Mouse (Mus musculus) embryo, embryonic 9.5 days (tissue): ENCODE measurements around the gene Ehd4.

ENCODE experiments used
- DNase-seq: peaks from one replicate; pipeline ENCODE4 v3.0.0-alpha.2; 2017; ENCODE audit errors: extremely low spot score

The Ehd4 gene

DNA sequence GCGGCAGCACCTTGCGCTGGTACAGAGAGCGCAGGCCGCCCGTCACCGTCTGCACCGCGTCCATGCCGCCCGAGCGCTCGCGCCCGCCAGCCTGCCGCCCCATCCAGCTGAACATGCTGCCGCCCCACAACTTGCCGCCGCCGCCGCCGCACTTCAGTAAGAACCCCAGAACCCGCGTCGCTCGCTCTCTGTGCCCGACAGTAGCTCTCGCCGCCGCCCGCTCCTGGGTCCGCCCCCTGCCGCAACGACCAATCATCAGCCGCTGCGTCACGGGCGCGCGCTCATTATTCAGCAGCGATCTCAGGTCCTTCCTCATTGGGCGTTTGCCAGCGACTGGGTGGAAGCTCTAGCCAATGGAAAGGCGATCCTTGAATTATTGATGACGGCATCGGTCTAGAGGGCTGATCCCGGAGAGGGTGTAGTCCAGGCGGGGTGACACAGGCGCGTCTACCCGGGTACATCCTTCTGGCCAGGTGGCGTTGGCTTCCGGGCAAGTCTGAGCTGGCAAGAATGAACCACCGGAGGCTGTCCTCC is at the start of gene Ehd4:
Gene Ehd4, minus strand, starts transcription at position 246 of the 534 bp plus-strand sequence.
- peak; percentile 97 for DNase-seq

DNA sequence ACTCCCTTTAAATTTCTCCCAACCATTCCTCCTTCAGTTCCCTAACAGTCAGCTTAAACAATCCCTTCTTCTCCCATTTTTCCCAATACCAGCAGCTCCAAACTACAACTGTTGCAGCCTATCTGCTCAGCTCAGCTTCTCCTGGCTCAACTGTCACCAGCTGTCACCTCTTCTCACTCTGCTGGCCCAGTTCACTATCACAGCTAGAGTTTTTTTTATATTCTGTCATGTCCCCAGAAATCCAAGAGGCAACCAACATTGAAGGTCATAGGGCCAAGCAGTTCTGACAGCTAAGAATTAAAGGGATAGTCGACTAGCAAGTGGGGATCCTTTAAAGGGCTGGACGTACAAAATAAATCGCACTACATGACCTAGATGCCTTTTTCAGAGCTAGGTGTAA is 49.3 kb upstream of the Ehd4 start:
- no peak for DNase-seq

DNA sequence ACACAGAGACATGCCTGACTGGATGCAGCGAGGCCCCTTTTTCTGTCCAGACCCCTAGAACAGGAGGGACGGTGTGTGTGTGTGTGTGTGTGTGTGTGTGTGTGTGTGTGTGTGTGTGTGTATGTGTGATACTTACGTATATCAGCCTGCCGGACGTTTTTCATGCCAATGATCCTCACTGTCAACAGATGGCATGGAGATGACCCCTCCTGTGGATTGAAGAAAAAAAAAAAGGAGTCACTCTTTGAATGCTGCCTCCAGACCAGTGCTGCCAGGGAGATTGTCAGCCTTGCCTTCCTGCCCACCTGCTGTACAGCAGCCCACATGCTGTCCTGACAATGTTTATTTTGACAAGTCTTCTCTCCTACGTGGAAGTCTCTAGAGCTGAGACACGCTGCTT is 45.7 kb upstream of the Ehd4 start:
- DNase-seq = no peak

DNA sequence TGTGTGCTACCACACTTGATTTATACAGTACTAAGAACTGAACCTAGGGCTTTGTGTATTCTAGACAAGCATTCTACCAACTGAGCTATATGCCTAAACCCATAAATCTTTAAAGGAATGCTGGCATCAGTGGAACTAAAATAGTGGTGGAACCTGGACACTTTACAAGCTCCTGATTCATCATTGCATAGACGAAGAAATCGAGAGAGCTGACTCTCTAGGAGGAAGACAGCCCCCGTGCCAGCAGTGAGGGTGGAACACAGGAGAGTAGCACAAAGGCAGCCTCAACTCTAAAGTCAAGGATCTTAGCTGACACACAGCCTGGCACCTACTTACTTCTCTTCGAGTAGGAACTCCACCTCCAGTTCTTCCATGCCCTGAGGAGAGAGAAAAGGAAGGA is 33.8 kb upstream of the Ehd4 start:
- DNase-seq = no peak

DNA sequence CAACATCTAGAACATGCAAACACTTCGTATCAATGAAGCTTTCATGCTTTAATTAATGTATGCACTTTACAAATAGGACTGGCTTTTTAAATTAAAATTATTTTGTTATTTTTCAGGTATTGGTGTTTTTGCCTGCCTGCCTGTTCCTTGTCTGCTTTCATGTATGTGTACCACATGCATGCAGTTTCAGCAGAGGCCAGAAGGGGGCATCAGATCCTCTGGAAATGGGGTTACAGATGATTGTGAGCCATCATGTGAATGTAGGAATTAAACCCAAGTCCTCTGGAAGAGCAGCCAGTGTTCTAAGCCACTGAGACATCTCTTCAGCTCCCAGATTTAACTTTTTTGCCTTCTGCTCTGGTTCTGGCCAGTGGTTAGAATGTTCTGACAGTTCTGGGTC is 33.2 kb upstream of the Ehd4 start:
- no peak for DNase-seq

DNA sequence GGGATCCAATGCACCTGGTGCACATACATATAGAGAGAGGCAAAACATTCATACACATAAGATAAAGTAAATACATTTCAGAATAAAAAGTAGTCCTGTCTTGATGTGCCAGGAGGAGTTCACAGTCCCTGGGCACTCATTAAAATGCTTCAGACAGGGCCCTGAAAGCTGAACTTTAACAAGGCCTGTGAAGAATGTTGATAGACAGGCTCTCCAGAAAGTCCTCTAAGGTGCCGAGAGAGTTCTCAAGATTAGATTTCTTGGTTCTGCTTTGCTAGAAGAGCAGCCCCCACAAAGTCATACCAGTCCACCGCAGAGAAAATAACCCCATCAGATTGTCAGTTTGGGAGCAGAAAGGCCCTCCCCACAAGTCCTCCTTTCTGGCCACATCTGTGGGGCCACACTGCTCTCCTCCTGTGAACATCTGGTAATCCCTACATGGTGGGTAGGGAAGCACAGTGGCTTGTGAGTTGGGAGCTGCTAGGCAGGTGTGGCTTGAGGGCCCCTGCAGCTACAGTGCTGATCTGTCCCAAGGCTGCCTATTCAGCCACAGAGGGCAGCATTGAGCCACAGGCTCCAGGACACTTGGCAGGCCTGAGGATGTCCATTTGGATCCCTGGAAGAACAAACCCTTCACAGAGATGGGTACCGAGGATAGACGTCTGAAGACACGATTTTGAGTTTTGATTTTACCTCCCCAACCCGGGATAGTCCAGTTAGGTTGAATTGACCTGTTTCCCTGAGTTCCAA is 31.3 kb upstream of the Ehd4 start:
- no peak for DNase-seq

DNA sequence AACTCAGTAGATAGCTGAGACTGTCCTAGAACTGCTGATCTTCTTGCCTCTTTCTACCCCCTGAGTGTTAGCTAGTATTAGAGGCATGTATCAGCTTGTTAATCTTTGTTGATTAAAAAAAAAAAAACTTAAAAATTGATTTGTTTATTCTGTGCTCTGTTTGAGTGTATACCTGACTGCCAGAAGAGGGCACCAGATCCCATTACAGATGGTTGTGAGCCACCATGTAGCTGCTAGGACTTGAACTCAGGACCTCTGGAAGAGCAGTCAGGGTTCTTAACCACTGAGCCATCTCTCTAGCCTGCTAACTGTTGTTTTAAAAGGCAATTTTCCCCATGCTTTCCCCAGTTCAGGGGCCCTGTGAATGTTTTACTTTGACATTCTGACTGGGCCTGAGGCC is 24.5 kb upstream of the Ehd4 start:
- no peak for DNase-seq

DNA sequence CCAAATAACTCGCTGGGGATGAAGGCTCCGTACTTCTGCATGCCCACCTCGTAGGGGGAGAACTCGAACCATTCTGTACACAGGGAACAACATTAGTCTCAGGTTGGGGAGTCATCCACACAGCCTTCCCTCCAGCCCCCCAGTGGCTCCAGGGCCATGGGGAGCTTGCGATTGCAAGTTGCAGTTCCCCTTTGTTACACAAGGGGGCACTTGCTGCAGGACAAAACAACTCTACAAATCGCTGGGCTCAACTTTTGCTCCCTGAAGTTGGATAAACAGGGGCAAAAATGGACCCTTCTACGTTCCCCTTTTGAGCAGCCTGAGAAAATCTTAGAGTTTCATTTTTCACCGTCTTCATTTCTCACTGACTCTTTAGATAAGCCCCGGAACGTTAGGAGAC is 19.3 kb upstream of the Ehd4 start:
- DNase-seq = peak; percentile 61

DNA sequence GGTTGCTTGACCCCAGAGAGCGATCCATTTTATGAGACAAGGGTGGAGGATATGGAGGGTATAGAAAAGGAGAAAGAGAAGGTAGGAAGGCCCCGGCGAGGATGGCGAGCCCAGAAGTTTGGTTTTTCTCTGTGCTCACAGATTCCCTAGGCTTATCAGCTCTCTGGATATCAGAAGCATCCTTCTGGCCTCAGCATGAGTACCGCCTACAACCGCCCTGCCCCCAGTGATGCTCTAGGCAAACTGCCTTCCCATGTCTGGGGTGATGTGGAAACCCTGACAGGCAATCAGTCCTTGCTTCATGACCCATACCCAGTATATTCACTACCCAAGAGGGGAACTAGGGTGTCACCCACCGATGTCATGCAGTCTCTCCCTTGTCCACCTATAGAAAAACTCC is 17.0 kb upstream of the Ehd4 start:
- DNase-seq = no peak

DNA sequence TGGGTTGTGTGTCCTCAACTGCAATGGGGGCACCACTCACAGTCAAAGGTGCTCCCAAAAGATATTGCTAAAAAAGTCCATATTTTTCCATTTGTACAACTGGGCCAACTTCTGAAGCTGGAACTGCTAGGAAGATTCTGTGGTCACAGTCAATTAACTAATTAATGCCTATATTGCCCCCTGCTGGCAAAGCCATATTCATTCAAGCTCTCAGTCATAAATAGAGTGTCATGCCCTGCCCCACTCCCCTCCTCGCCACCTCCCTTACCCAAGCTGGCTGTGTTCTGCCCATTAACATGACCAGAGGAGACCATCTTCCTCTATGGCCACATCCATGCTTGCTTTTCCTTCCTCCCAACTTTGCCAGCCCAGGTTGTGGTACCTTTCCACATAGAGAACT is 16.3 kb upstream of the Ehd4 start:
- DNase-seq = peak; percentile 19

DNA sequence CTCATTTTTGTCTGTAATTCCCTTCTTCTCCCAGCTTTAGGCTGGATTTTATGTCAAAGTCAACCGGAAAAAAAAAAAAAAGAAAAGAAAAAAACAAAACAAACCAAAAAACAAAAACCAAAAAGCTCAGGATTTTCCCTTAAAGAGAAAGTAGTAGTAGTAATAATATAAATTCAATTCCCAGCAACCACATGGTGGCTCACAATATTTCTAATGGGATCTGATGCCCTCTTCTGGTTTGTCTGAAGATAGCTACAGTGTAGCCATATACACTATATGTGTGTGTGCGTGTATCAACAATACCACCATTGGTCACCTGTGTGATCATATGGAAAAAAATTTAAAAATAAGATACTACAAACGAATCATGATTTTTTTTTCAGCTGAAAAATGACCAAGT is 15.0 kb upstream of the Ehd4 start:
- no peak for DNase-seq

DNA sequence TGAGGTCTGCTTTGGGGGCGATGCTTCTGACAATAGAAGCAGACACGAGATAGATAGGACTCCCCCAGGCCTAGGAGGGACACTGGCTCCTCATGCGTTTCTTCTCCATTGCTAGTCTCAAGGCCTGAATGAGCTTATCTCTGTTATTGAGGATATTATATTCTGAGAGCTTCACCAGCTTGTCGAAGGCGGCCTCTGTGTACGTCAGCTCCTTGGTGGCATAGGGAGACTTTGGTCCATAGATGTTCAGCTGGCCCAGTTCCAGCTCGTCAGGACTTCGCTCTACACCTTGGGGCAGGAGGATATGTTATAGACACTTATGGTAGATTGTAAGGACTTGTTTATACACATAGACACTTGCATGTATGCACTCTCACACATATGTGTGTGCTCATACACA is 13.4 kb upstream of the Ehd4 start:
- DNase-seq = no peak

DNA sequence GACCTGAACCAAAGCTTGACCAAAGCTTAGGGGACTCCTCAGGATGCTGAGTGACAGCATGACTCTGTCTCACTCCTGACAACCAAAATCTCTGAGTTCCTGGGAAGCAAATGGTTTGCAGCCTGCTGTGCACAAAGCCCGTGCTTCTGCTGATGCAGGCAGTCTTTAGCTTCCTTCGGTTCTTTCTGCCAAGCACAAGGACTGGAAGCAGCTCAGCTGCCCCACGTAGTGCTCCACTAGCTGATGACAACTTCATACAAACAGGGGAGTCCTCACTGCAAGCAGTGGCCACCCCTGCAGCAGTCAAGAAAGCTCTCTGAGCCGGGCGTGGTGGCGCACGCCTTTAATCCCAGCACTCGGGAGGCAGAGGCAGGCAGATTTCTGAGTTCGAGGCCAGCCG is 11.1 kb upstream of the Ehd4 start:
- no peak for DNase-seq

DNA sequence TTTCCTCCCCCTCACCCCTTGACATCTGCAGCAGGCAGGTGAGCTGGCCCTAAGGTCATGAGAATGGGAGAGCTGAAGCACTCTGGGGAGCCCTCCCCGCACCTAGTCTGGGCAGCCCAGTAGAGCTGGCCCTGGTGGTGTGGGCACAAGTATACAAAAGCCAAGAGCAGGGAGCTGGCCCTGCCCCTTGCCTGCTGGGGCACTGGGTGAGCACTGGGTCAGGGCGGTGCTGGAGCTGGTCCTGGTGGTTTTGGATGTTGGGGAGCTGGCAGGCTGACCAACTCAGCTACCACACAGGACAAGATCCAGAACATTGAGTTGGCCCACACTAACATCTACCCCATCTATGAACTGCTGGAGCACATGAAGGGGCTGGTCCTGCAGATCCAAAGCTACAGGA is 5.0 kb upstream of the Ehd4 start:
- DNase-seq = no peak

DNA sequence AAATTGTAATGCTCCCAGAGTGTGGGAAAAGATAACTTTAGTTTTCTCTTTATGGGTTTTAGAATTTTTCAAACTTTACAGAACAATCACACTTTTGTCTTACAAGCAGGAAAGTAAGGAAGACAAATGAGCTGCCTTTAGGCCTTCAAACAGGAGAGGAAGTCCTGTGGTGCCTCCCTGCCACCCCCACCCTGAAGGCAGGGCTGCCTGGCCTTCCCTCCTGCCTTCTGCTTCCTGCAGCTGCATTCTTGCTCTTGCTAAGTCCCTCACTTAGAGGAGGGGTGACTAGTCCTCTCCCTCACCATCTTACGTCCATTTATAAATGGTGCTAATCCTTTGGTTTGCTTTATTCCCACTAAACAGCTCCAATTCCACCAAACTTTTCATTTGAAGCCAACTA is 4.4 kb upstream of the Ehd4 start:
- peak; percentile 12 for DNase-seq

DNA sequence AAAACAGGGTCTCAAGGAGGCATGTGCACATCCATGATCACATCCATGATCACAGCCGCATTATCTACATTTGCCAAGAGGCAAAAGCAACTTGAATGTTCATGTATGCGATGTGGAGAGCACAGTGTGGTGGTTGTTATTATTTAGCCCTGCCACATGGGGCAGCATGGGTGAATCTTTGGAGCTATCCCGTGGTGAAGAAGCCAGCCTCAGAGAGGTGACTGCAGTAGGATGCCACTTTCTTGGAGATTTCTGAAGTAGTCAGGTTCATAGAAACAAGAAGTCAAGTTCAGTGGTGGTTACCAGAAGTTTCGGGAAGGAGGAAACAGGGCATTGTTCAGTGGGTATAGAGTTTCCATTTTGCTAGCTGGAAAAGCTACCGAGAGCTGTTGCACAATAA is 3.6 kb upstream of the Ehd4 start:
- no peak for DNase-seq

DNA sequence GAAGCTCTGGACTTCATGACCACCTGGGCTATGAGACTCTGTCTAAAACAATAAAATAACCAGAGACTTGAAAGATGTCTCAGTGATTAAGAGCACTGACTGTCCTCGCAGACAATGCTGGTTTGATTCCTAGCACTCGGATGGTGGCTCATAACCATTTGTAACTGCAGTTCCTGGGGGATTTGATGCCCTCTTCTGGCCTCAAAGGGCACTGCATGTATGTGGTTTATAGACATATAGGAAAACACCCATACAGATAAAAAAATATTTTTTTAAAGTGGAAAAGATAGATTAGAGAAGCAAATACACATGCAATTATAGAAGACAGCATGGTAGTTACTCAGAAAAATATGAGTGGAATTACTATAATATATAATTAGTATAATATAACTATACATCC is 3.2 kb upstream of the Ehd4 start:
- DNase-seq = no peak

DNA sequence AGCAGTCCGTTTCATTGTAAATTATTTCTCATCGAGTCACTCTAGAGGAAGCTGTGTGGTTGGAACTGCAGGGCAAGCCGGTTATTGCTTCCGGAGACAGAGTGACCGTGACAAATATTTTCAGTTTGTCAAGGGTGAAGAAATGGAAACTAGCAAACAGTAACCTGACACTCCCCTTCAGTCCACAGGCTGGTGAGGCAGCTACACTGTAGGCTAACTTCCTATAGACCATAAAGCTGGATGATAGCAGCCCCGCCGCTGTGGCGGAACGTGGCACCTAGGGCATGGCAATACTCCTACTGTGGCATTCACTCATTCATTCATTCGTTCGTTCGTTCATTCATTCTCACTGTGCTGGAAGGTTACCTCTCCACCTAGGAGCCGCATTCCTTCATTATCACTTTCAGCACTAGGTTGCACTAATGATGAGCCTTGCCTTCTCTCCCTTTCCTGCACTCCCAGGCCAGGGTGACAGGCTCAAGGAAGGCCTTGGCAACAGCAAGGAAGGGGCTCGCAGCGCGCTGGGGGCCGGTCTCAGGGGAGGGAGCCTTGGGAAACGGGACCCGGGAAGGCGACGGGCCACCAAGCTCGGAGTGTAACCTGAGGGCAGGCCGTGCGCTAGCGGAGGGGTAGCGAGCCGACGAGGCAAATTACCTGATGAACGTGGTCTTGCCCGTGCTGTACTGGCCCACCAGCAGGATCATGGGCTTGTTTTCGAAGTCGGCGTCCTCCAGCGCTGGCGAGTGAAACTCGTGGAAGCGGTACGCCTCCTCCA is 633 bp downstream of the Ehd4 start:
- DNase-seq = no peak

DNA sequence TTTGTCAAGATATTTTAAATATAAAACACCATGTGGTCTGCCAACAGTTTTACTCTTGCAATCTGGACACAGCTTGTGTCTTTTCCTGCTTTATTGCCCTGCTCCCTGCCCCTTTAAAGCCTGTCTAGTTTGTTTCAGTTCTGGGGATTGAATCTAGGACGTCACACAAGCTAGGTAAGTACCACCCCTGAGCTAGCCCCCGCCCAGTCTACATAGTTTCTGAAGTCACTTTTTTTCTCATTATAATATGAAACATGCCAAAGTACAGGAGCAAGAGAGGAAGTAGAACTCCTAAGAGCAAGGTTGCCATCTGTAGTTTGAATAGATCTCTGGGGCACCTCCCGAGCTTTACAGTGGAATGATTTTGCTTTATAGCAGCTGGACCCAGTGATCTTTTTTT is 3.8 kb downstream of the Ehd4 start:
- no peak for DNase-seq

DNA sequence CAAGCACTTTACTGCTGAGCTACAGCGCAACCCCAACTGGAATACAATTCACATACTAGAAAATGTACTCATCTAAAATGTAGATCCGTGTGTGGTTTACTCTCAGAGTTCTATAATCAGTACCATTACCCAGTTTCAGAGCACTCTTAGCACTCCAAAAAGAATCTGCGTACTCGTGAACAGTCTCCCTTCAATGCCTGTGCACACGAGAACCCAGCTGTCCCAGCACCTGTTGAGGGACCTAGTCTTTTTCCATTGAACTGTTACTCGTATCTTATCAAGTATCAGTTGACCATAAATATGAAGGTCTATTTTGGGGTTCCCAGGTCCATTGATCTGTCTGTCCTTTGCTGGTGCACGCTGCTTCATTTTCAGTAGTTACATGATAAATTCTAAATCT is 4.8 kb downstream of the Ehd4 start:
- DNase-seq = no peak

DNA sequence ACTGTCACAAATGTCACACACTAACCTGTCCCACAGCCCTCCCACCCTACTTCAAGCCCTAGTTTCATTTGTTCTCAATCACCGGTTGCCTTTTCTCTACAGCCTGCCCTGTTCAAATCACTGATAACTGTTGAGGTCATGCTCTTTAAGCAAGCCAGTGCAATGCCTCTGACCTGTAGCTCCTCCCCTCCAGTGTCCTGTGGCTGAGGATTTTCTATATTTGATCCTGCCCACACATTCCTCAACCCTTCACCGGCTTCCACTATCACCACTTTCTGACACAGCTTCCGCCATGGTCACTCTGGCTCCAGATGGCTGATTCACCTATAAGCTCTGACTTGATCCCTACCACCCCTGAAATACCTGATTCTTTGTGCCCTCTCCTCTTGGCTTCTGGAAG is 6.4 kb downstream of the Ehd4 start:
- DNase-seq = no peak

DNA sequence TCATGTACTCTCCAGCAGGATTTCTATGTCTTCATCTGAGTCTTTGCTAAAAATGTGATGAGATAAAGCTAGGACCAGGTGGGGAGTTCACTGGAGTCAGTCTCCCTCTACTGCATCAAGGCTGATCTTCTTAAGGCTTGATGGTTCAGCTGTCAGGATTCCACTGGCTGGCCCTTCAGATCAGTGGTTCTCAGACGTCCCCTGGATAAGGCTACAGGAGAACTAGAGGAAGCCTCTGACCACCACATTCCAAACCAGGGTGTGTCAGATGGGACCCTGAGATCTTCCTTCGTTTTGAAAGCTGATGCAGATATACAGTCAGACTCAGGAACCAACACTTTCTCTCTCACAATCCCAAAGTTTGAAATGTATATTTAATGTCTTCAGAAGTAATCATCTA is 7.0 kb downstream of the Ehd4 start:
- DNase-seq = no peak

DNA sequence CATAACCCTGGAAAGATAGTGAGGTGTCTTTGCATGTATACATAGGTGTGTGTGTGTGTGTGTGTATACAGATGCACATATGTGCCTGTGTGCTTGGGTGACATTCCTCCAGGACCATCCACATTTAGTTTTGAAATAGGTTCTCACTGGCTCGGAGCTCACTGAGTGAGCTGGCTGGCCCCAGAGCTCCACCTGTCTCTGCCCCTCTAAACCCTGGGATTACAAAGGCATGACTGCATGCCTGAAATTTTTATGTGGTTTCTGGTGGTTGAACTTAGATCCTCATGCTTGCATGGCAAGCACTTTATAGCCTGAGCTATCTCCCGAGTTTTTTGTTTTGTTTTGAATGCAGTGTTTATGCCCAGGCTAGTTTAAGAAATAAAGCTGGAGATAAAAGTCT is 7.9 kb downstream of the Ehd4 start:
- DNase-seq = no peak
